Mouse (Mus musculus) C2C12 (cell line): ENCODE measurements around the gene Krt4. TPM values are rescaled to one million over a fixed set of nuclear protein-coding genes. Genes with fewer than 3 reads are reported as not detected.

Experiments
- H3K27me3 ChIP-seq: one replicate; pipeline ENCODE4 v1.6.1; 2011; ENCODE audit not compliant: control insufficient read depth, insufficient read depth, insufficient read length
- H3K36me3 ChIP-seq: one replicate; pipeline ENCODE4 v1.6.1; 2011; ENCODE audit not compliant: control insufficient read depth, insufficient read depth
- H3K4me3 ChIP-seq: one replicate; pipeline ENCODE4 v1.5.1; 2011; ENCODE audit warnings: mild to moderate bottlenecking, control low read depth; ENCODE audit not compliant: poor library complexity, insufficient read depth, severe bottlenecking
- H3K79me2 ChIP-seq: one replicate; pipeline ENCODE4 v1.6.1; 2011; ENCODE audit not compliant: control insufficient read depth, insufficient read depth
- H3K79me3 ChIP-seq: one replicate; pipeline ENCODE4 v1.6.1; 2011; ENCODE audit warnings: low read depth, control low read depth
- H3ac ChIP-seq: one replicate; pipeline ENCODE3; 2011; ENCODE audit warnings: low read depth; ENCODE audit not compliant: control insufficient read depth, insufficient read length
- CEBPB ChIP-seq: IDR thresholded peaks from one replicate; pipeline ENCODE4 v1.6.1; 2011; ENCODE audit warnings: low read depth, mild to moderate bottlenecking, control low read depth, moderate library complexity
- CTCF ChIP-seq: IDR thresholded peaks from one replicate; pipeline ENCODE4 v1.5.1; 2011; ENCODE audit not compliant: control insufficient read depth, insufficient read depth, insufficient read length
- FOSL1 ChIP-seq: IDR thresholded peaks from one replicate; pipeline ENCODE4 v1.8.0; 2011; ENCODE audit warnings: mild to moderate bottlenecking, low read length; ENCODE audit not compliant: poor library complexity, insufficient read depth, severe bottlenecking
- MAX ChIP-seq: IDR thresholded peaks from one replicate; pipeline ENCODE4 v1.6.1; 2011; ENCODE audit warnings: mild to moderate bottlenecking, control low read depth
- MYOD1 ChIP-seq: IDR thresholded peaks from one replicate; pipeline ENCODE4 v1.6.1; 2011; ENCODE audit warnings: low read depth; ENCODE audit not compliant: control insufficient read depth, insufficient read length
- MYOG ChIP-seq: IDR thresholded peaks from one replicate; pipeline ENCODE4 v1.6.1; 2011; ENCODE audit not compliant: control insufficient read depth, insufficient read length; ENCODE audit errors: extremely low read depth
- USF1 ChIP-seq: IDR thresholded peaks from one replicate; pipeline ENCODE4 v1.6.1; 2011; ENCODE audit warnings: low read depth, mild to moderate bottlenecking, control low read depth, moderate library complexity
- polyA plus RNA-seq: library from polyadenylated mRNA; unstranded; fragments of >200 nt; fragmentation: generic; extraction: Trizol; gene quantifications from one replicate; pipeline ENCODE4 v1.2.1, GENCODE M21; 2012; ENCODE audit warnings: missing spikeins

Gene Krt4
- polyA plus RNA-seq, 1 experiment: not detected

DNA sequence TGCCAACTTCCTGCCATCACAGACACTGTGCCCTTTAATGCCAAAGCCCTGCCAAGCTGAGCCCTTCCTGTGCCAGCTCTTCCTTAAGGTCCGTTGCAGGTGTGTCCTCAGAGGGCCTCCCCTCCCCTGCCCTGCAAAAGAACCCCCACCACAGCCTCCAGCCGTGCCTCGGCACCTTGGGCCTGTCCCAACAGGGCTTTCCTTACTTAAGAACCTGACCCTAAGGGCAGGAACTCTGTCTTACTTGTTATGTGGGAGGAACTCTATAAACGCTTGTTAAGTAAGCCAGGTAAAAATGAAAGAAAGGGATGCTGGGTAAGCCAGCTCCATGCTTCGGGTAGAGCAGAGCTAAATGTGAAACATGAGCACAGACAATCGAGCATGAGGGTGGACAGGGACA lies 8.5 kb upstream of the Krt4 start:
- TF ChIP-seq MYOG (no peak), USF1 (no peak), MYOD1 (no peak), MAX (no peak), FOSL1 (no peak), CEBPB (no peak), CTCF (no peak)
- Histone ChIP-seq H3K36me3 (no peaks in the 10 kb centered on the region), H3K27me3 (peaks cover 67% of the 10 kb centered on the region), H3ac (no peak overlapping the region), H3K79me2 (no peaks in the 10 kb centered on the region), H3K79me3 (no peaks in the 10 kb centered on the region), H3K4me3 (no peak overlapping the region)

DNA sequence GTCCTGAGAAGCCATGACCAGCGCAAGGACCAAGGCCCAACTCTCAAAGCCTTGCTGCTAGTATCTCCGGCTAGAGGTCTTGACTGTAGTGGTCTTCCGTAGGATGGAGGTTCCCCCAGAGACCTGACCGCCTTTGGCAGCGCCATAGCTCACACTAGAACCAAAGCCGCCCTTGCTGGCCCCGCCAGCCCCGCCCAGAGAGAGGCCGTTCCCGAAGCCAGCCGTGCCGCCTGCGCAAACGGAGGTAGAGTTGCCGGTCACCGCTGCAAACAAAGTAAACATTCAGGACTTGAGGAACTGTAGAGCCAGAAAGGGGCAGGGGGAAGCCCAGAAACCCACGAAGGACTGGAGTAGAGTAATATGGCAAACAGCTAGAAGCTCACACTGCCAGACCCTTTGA lies 5.1 kb upstream of the Krt4 start:
- H3K27me3 ChIP-seq: peaks cover 68% of the 10 kb centered on the region
- no peak overlapping the region for H3K4me3 ChIP-seq
- no peaks in the 10 kb centered on the region for H3K79me2 ChIP-seq
- TF ChIP-seq CTCF (no peak), FOSL1 (no peak), CEBPB (no peak), MAX (no peak), USF1 (no peak), MYOD1 (no peak), MYOG (no peak)
- no peaks in the 10 kb centered on the region for H3K36me3 ChIP-seq
- no peak overlapping the region for H3ac ChIP-seq
- no peaks in the 10 kb centered on the region for H3K79me3 ChIP-seq

DNA sequence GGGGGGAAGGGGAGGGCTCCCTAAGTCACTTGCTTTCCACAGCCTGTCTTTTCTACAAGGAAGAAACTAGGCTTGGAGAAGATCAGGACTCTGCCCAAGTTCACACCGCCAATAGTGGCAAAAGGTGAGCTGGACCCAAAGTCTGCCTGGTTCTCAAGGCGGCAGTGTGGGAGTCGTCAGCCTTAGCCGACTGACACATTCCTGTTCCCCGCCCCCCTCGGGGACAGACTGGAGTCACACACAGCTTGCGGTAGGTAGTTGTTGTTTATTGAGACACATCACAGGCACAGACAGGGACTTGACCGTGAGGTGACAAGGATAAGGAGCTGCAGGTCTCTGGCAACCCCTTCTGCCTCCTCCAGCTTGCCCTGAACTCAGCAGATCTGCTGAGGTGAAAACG lies 4.6 kb upstream of the Krt4 start:
- H3K36me3 ChIP-seq: no peaks in the 10 kb centered on the region
- H3K4me3 ChIP-seq: no peak overlapping the region
- peaks cover 72% of the 10 kb centered on the region for H3K27me3 ChIP-seq
- H3ac ChIP-seq: no peak overlapping the region
- H3K79me2 ChIP-seq: no peaks in the 10 kb centered on the region
- TF ChIP-seq CTCF: no peak
- no peak for TF ChIP-seq MYOG
- TF ChIP-seq MYOD1: no peak
- no peak for TF ChIP-seq MAX
- no peak for TF ChIP-seq USF1
- no peak for TF ChIP-seq FOSL1
- no peak for TF ChIP-seq CEBPB
- H3K79me3 ChIP-seq: no peaks in the 10 kb centered on the region

DNA sequence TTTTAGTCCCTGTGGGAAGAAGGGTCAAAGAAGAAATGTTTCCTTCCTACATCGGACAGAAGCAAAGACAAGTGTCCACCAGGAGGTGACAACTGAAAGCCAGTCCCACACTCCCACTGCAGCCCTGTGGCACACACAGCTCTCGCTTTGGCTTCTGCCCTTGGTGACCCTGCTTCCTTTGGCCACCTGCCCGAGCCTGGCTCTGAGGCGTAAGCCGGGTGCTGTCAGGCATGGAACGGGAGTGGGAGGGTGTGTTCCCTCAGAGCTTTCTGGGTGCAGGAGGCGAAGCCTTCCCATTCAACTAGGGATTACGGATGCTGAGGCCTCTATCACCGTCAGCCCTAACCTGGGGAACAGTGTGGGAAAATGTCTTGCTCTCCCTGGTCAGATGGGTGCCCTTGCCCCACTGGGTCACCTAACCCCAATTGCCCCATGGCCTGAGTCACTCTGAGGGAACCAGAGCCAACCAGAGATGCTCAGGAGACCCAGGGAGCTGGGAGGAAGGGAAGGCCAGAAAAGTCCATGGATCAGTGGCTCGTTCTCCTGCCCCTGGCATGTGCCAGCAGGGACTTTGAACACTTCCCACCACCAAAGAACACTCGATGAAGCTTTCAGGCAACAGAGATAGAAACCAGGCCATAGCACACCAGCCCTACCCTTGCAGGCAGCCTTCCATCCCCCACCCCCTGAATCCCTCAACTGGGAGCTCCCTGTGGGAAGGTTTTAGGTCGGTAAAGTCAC lies 3.0 kb upstream of the Krt4 start:
- Histone ChIP-seq H3K27me3 (peaks cover 73% of the 10 kb centered on the region), H3K79me3 (no peaks in the 10 kb centered on the region), H3K4me3 (no peak overlapping the region), H3K79me2 (no peaks in the 10 kb centered on the region), H3ac (no peak overlapping the region), H3K36me3 (no peaks in the 10 kb centered on the region)
- TF ChIP-seq FOSL1: no peak

DNA sequence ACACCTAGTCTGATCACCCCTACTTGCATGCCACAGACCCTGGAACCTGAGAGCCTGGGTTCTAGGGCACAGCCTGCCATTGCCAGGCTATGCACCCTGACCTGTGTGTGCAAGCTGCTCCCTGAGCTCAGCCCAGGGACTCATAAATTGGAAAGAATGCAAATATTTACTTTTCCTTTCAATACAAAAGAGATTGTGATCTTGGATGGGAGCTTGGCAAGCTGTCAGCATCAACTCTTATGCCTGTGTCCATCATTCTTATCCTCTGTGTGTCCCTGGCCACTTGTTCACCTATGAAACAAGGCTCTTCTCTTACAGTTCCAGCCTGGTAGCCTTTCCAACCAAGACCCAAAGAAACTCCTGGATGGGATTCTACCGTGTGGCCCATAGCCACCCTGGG lies 506 bp upstream of the Krt4 start:
- Histone ChIP-seq H3K4me3 (no peak overlapping the region), H3K79me2 (no peaks in the 10 kb centered on the region), H3K27me3 (peaks cover 66% of the 10 kb centered on the region), H3K79me3 (no peaks in the 10 kb centered on the region), H3ac (no peak overlapping the region), H3K36me3 (no peaks in the 10 kb centered on the region)
- no peak for TF ChIP-seq USF1
- TF ChIP-seq MAX: no peak
- no peak for TF ChIP-seq FOSL1
- no peak for TF ChIP-seq MYOD1
- no peak for TF ChIP-seq MYOG
- TF ChIP-seq CEBPB: no peak

DNA sequence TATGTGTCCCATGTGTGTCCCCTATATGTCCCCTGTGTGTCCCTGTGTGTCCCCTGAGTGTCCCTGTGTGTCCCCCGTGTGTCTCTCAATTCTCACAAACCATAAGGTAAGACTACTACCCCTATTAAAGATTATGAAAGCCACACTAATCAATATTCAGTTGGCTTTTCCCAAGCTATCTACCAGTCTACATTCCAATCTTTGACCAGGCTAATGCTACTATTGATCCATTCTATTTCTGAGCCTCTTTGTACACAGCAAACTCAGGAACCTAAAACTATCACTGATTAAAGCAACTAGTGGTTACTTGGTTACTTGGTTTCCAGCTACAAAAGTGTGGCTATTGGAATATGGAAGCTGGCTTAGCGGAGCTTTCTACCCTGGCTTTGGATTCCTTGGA lies 2.2 kb downstream of the Krt4 start:
- H3K36me3 ChIP-seq: no peaks in the 10 kb centered on the region
- H3K79me2 ChIP-seq: no peaks in the 10 kb centered on the region
- TF ChIP-seq CEBPB (no peak), MAX (no peak), MYOD1 (no peak), FOSL1 (no peak), CTCF (no peak), MYOG (no peak), USF1 (no peak)
- no peak overlapping the region for H3K4me3 ChIP-seq
- H3K27me3 ChIP-seq: peaks cover 71% of the 10 kb centered on the region
- H3ac ChIP-seq: no peak overlapping the region
- H3K79me3 ChIP-seq: no peaks in the 10 kb centered on the region
